Mouse (Mus musculus): ENCODE results near the gene Cemip. TPM values are rescaled to one million over a fixed set of nuclear protein-coding genes. Genes with fewer than 3 reads are reported as not detected.

Gene Cemip
- total and polyA plus RNA-seq, 3 experiments = 0.12 to 0.14 TPM; not detected in 1

- Histone ChIP-seq H3K36me3 (ENCODE audit: control insufficient read depth, insufficient read depth, low read length) (no peaks in the 10 kb centered on the region), H3K4me3 (no peak overlapping the region), H3K9ac (ENCODE audit: low read depth, low read length) (no peak overlapping the region), H3K79me2 (replicated peaks; ENCODE audit: control insufficient read depth, insufficient read depth, low read length) (no peaks in the 10 kb centered on the region), H3K27me3 (ENCODE audit: control insufficient read depth, insufficient read depth, low read length) (no peaks in the 10 kb centered on the region), H3K27ac (no peak overlapping the region), H3K4me1 (ENCODE audit: control insufficient read depth, insufficient read depth, low read length) (peaks cover 2% of the 10 kb centered on the region; the same call in 1 of the 2 replicates)
- TF ChIP-seq POLR2A (IDR thresholded peaks at IDR 0.05; ENCODE audit: insufficient read depth, low read depth, low read length) = no peak
- TF ChIP-seq CTCF (IDR thresholded peaks at IDR 0.05) = no peak
- TF ChIP-seq EP300 (IDR thresholded peaks at IDR 0.05; ENCODE audit: insufficient read depth, low read depth, low read length) = no peak
- 69% methylated on average over 2 of the region's 2 CpGs for WGBS
- DNase-seq = no peak
- intact Hi-C loops (cut with DNase I) = no loop called here
These were observed 146.2 kb downstream of the Cemip start for GRCm38 (mm10) chr7:83940136-83940535.

DNA sequence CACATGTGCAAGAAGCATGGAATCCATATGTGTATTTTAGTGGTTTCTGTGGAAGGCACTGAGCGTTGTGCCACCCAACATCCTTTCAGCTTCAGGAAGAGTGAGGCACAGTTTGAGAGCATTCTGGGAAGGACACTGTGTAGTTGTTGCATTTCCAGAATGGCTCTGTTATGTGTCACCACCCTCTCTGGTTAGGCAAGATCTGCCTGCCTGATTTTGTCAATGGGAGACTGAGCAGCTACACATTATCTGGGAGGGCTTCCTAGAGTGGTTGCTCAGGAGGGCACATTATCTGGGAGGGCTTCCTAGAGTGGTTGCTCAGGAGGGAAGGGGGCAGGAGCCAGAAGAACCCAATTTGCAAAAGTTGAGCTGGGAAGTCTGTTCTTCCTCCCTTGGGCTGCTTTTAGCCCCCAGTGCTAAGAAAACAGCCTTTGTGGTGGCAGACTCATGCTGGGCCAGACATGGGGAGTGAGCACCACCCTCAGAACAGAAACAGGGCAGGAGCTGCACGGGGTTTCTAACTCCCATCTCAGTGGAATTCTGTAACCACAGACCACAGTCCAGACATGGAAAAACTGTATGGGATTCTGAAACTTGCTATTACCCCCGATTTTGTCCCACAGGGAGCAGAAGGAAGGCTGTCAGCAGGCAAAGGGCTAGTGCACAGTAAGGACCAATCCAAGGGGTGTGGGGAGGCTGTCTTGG, 147.1 kb downstream of the Cemip start:
- 73% methylated on average over 3 of the region's 3 CpGs for WGBS
- peaks cover 2% of the 10 kb centered on the region; the same call in 1 of the 2 replicates for H3K4me1 ChIP-seq (ENCODE audit: control insufficient read depth, insufficient read depth, low read length)
- no peak overlapping the region for H3K4me3 ChIP-seq
- intact Hi-C loops (cut with DNase I) = no loop called here
- no peaks in the 10 kb centered on the region for H3K36me3 ChIP-seq (ENCODE audit: control insufficient read depth, insufficient read depth, low read length)
- H3K27me3 ChIP-seq (ENCODE audit: control insufficient read depth, insufficient read depth, low read length) = no peaks in the 10 kb centered on the region
- H3K9ac ChIP-seq (ENCODE audit: low read depth, low read length) = no peak overlapping the region
- DNase-seq = no peak
- no peak for TF ChIP-seq POLR2A (IDR thresholded peaks at IDR 0.05; ENCODE audit: insufficient read depth, low read depth, low read length)
- no peak for TF ChIP-seq EP300 (IDR thresholded peaks at IDR 0.05; ENCODE audit: insufficient read depth, low read depth, low read length)
- no peak for TF ChIP-seq CTCF (IDR thresholded peaks at IDR 0.05)
- H3K79me2 ChIP-seq (replicated peaks; ENCODE audit: control insufficient read depth, insufficient read depth, low read length) = no peaks in the 10 kb centered on the region
- no peak overlapping the region for H3K27ac ChIP-seq

DNA sequence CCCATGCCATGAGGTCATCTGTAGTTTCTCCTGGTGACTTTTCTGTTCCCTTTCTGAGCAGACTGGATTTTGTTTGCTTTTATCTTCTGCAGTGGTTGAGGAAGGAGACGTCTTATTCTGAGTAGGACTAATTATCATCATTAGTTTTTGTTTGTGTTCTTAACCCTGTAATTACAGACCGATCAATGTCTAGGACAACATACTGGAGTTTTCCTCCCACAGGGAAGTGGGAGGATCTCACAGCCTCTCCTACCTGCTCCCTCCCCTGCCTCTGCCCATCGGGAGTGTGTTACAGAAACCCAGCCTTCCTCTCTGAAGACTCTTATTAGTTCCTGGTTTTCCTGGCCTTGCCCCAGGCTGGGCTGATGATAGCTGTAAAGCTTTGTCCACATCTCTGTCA, 164.7 kb downstream of the Cemip start:
- intact Hi-C loops (cut with DNase I) = no loop called here
- Histone ChIP-seq H3K4me1 (ENCODE audit: control insufficient read depth, insufficient read depth, low read length) (no peaks in the 10 kb centered on the region), H3K27me3 (ENCODE audit: control insufficient read depth, insufficient read depth, low read length) (no peaks in the 10 kb centered on the region), H3K27ac (no peak overlapping the region), H3K79me2 (replicated peaks; ENCODE audit: control insufficient read depth, insufficient read depth, low read length) (no peaks in the 10 kb centered on the region), H3K4me3 (no peak overlapping the region), H3K9ac (ENCODE audit: low read depth, low read length) (no peak overlapping the region), H3K36me3 (ENCODE audit: control insufficient read depth, insufficient read depth, low read length) (no peaks in the 10 kb centered on the region)
- DNase-seq = no peak
- 46% methylated on average over 3 of the region's 3 CpGs for WGBS
- TF ChIP-seq EP300 (IDR thresholded peaks at IDR 0.05; ENCODE audit: insufficient read depth, low read depth, low read length) (no peak), POLR2A (IDR thresholded peaks at IDR 0.05; ENCODE audit: insufficient read depth, low read depth, low read length) (no peak), CTCF (IDR thresholded peaks at IDR 0.05) (no peak)

- TF ChIP-seq POLR2A (IDR thresholded peaks at IDR 0.05; ENCODE audit: insufficient read depth, low read depth, low read length) (no peak), EP300 (IDR thresholded peaks at IDR 0.05; ENCODE audit: insufficient read depth, low read depth, low read length) (no peak), CTCF (IDR thresholded peaks at IDR 0.05) (no peak)
- Histone ChIP-seq H3K4me3 (no peak overlapping the region), H3K9ac (ENCODE audit: low read depth, low read length) (no peak overlapping the region), H3K79me2 (replicated peaks; ENCODE audit: control insufficient read depth, insufficient read depth, low read length) (no peaks in the 10 kb centered on the region), H3K4me1 (ENCODE audit: control insufficient read depth, insufficient read depth, low read length) (no peaks in the 10 kb centered on the region), H3K27me3 (ENCODE audit: control insufficient read depth, insufficient read depth, low read length) (no peaks in the 10 kb centered on the region), H3K27ac (no peak overlapping the region), H3K36me3 (ENCODE audit: control insufficient read depth, insufficient read depth, low read length) (no peaks in the 10 kb centered on the region)
- no peak for DNase-seq
- intact Hi-C loops (cut with DNase I) = no loop called here
- 49% methylated on average over 4 of the region's 4 CpGs for WGBS
These were observed 166.1 kb downstream of the Cemip start for GRCm38 (mm10) chr7:83920241-83920640.

GRCm38 (mm10) chr7:83914566-83914965, 171.7 kb downstream of the Cemip start:
- Histone ChIP-seq H3K79me2 (replicated peaks; ENCODE audit: control insufficient read depth, insufficient read depth, low read length) (no peaks in the 10 kb centered on the region), H3K27me3 (ENCODE audit: control insufficient read depth, insufficient read depth, low read length) (no peaks in the 10 kb centered on the region), H3K36me3 (ENCODE audit: control insufficient read depth, insufficient read depth, low read length) (no peaks in the 10 kb centered on the region), H3K4me3 (no peak overlapping the region), H3K9ac (ENCODE audit: low read depth, low read length) (no peak overlapping the region), H3K4me1 (ENCODE audit: control insufficient read depth, insufficient read depth, low read length) (no peaks in the 10 kb centered on the region), H3K27ac (no peak overlapping the region)
- TF ChIP-seq POLR2A (IDR thresholded peaks at IDR 0.05; ENCODE audit: insufficient read depth, low read depth, low read length) (no peak), CTCF (IDR thresholded peaks at IDR 0.05) (peak; percentile 90), EP300 (IDR thresholded peaks at IDR 0.05; ENCODE audit: insufficient read depth, low read depth, low read length) (peak; percentile 76; the same call in 1 of the 2 replicates)
- WGBS = 2% methylated on average over 3 of the region's 3 CpGs
- DNase-seq = peak; percentile 70 to 83
- intact Hi-C loops (cut with DNase I) = loop anchor here (1.0 kb wide), 3 partner anchors 172 to 442 kb away; partner anchors contain the start of gene Cemip

DNA sequence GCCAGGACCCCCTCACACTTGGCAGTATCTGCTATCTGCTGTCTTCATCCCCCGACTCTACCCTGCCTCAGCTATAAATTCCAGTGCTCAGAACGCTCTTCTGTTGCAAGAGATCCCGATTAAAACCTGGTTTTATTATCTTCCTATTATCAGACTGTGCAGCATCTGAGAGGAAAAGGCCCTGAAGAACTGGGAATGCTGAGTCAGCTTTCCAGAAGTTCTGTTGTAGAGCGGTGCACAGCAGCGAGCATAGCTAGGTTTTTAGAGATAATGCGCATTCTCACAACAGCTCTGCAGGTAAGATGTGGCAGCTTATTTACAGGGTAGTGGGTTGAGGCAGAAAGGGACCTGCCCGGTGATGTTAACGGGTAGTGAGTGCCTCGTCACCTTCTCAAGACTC, 172.3 kb downstream of the Cemip start:
- Histone ChIP-seq H3K79me2 (replicated peaks; ENCODE audit: control insufficient read depth, insufficient read depth, low read length) (no peaks in the 10 kb centered on the region), H3K4me3 (no peak overlapping the region), H3K27ac (no peak overlapping the region), H3K4me1 (ENCODE audit: control insufficient read depth, insufficient read depth, low read length) (no peaks in the 10 kb centered on the region), H3K27me3 (ENCODE audit: control insufficient read depth, insufficient read depth, low read length) (no peaks in the 10 kb centered on the region), H3K36me3 (ENCODE audit: control insufficient read depth, insufficient read depth, low read length) (no peaks in the 10 kb centered on the region), H3K9ac (ENCODE audit: low read depth, low read length) (no peak overlapping the region)
- no peak for DNase-seq
- TF ChIP-seq EP300 (IDR thresholded peaks at IDR 0.05; ENCODE audit: insufficient read depth, low read depth, low read length) (no peak), CTCF (IDR thresholded peaks at IDR 0.05) (no peak), POLR2A (IDR thresholded peaks at IDR 0.05; ENCODE audit: insufficient read depth, low read depth, low read length) (no peak)
- intact Hi-C loops (cut with DNase I) = loop anchor here (1.0 kb wide), 3 partner anchors 172 to 442 kb away; partner anchors contain the start of gene Cemip
- WGBS = 69% methylated on average over 9 of the region's 9 CpGs
